Mouse (Mus musculus) olfactory bulb, adult 2 months (tissue): ENCODE measurements around the gene Serpine2.

Experiments
- CTCF ChIP-seq: fragments of 200-500 bp; IDR thresholded peaks from 2 replicates; pipeline ENCODE4 v1.5.1; 2012; ENCODE audit warnings: low read depth, mild to moderate bottlenecking, low read length, moderate library complexity; ENCODE audit not compliant: insufficient read depth
- POLR2A ChIP-seq: fragments of 200-500 bp; IDR thresholded peaks from 2 replicates; pipeline ENCODE4 v1.6.1; 2012; ENCODE audit warnings: mild to moderate bottlenecking, low read depth, low read length, moderate library complexity; ENCODE audit not compliant: insufficient read depth

DNA sequence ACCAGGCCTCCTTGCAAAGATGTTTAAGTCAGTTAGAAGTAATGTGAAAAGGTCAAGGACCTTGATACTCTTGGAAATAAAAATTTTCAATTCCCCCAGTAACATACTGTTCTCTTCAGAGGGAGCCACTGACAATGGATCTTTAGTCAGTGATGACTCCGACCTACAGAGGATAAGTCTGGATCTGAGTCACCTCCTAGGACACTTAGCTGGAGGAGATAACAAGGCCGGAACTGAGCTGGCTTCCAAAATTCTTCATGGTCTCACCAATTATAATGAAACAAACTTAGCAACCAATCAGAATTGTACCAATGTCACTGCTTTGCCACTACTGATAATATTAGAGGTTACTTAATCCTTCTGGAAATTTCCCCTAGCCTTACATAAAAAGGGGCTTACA, 96.9 kb downstream of the Serpine2 start:
- TF ChIP-seq CTCF (no peak), POLR2A (no peak)
